Mouse (Mus musculus): ENCODE measurements around the gene F8a. TPM values are rescaled to one million over a fixed set of nuclear protein-coding genes. Genes with fewer than 3 reads are reported as not detected.
"Not testable (repeated sequence)": the region's sequence is repeated elsewhere in the genome, so short reads cannot be mapped to it uniquely, and the experiment has no call there.

The F8a gene
- total RNA-seq (2017) = 4.7 and 7.4 TPM in 2 replicates

GRCm38 (mm10) chrX:73227914-73228605 is at the start of gene F8a:
F8a (plus strand) TSS chrX:73228291.
- peak; percentile 94 for ATAC-seq (replicated peaks; ENCODE audit: low read depth, poor library complexity, severe bottlenecking)

- ATAC-seq (replicated peaks; ENCODE audit: low read depth, poor library complexity, severe bottlenecking) = peak; percentile 60
Measured at GRCm38 (mm10) chrX:73191934-73192333, 36.2 kb upstream of the F8a start, which contains the start of gene Xlr3b. Xlr3b (plus strand) TSS chrX:73192207.

GRCm38 (mm10) chrX:73213819-73214564 is 14.1 kb upstream of the F8a start, which contains the start of gene Xlr4b:
Xlr4b (plus strand) TSS chrX:73214333.
- 0 out of 2 replicates have a peak, but pooled peaks have one; percentile 29 for ATAC-seq (replicated peaks; ENCODE audit: low read depth, poor library complexity, severe bottlenecking)

GRCm38 (mm10) chrX:73225365-73225764 is 2.7 kb upstream of the F8a start:
- no peak for ATAC-seq (replicated peaks; ENCODE audit: low read depth, poor library complexity, severe bottlenecking)

- ATAC-seq (replicated peaks; ENCODE audit: low read depth, poor library complexity, severe bottlenecking) = peak; percentile 50
Measured at GRCm38 (mm10) chrX:73228606-73229214, 619 bp downstream of the F8a start.

- no peak for ATAC-seq (replicated peaks; ENCODE audit: low read depth, poor library complexity, severe bottlenecking)
Measured at GRCm38 (mm10) chrX:73229288-73229687, 1.2 kb downstream of the F8a start.

GRCm38 (mm10) chrX:73242821-73243325 is 14.8 kb downstream of the F8a start, which contains the start of gene Xlr4c:
Xlr4c (minus strand) TSS chrX:73243130.
- not testable (repeated sequence) for ATAC-seq (replicated peaks; ENCODE audit: low read depth, poor library complexity, severe bottlenecking)

GRCm38 (mm10) chrX:73262428-73262827 is 34.3 kb downstream of the F8a start:
- ATAC-seq (replicated peaks; ENCODE audit: low read depth, poor library complexity, severe bottlenecking) = not testable (repeated sequence)

GRCm38 (mm10) chrX:73265270-73265669 is 37.2 kb downstream of the F8a start, which contains the start of gene Xlr3c:
Xlr3c (minus strand) TSS chrX:73265390.
- ATAC-seq (replicated peaks; ENCODE audit: low read depth, poor library complexity, severe bottlenecking) = not testable (repeated sequence)

Other genes with a start within 250 kb of the F8a start
- 0.34 TPM in 1 of 2 replicates, not detected in the other for gene Zfp185, start 241.0 kb upstream of the F8a start, total RNA-seq (2017)
- gene Pnma5, start 191.2 kb upstream of the F8a start, total RNA-seq (2017) = not detected in 2 replicates
- not detected in 2 replicates for gene Pnma3, start 163.5 kb upstream of the F8a start, total RNA-seq (2017)
- gene Xlr4a, start 145.8 kb upstream of the F8a start, total RNA-seq (2017) = 11.7 and 42.1 TPM in 2 replicates
- gene Xlr3a, start 131.2 kb upstream of the F8a start, total RNA-seq (2017) = 4.1 and 8.2 TPM in 2 replicates
- not detected in 2 replicates for gene Gm14685, start 111.2 kb upstream of the F8a start, total RNA-seq (2017)
- gene Xlr5b, start 79.5 kb upstream of the F8a start, total RNA-seq (2017) = not detected in 2 replicates
- not detected in 2 replicates for gene DXBay18, start 78.8 kb upstream of the F8a start, total RNA-seq (2017)
- gene Spin2d, start 51.3 kb upstream of the F8a start, total RNA-seq (2017) = 1.1 TPM in 1 of 2 replicates, not detected in the other
- gene Xlr3b, start 36.1 kb upstream of the F8a start, total RNA-seq (2017) = 3.2 and 7.7 TPM in 2 replicates
- 20.1 and 36.6 TPM in 2 replicates for gene Xlr4b, start 14.0 kb upstream of the F8a start, total RNA-seq (2017)
- 5.8 and 6.2 TPM in 2 replicates for gene Xlr4c, start 14.8 kb downstream of the F8a start, total RNA-seq (2017)
- not detected in 2 replicates for gene Xlr3c, start 37.1 kb downstream of the F8a start, total RNA-seq (2017)
- not detected in 2 replicates for gene Xlr5a, start 64.7 kb downstream of the F8a start, total RNA-seq (2017)
- not detected in 2 replicates for gene Xlr5c, start 64.7 kb downstream of the F8a start, total RNA-seq (2017)
- gene Gm45015, start 108.5 kb downstream of the F8a start, total RNA-seq (2017) = not detected in 2 replicates
- 9.8 and 10.1 TPM in 2 replicates for gene Zfp275, start 114.3 kb downstream of the F8a start, total RNA-seq (2017)
- gene Gm18336, start 170.4 kb downstream of the F8a start, total RNA-seq (2017) = not detected in 2 replicates
- gene Zfp92, start 182.8 kb downstream of the F8a start, total RNA-seq (2017) = not detected in 2 replicates
- not detected in 2 replicates for gene Trex2, start 207.1 kb downstream of the F8a start, total RNA-seq (2017)
- 46.3 and 111 TPM in 2 replicates for gene Haus7, start 230.8 kb downstream of the F8a start, total RNA-seq (2017)

Measured in common myeloid progenitor, adult 5-6 weeks (primary cell).